ENCODE assay signal across 8 mouse cellular contexts in genomic region chr12:80123227-80123803, GRCm38 (mm10). TPM values are rescaled to one million over a fixed set of nuclear protein-coding genes. Genes with fewer than 3 reads are reported as not detected.
DNase-seq lines count a peak whose midpoint lies in the region; ATAC-seq lines count a peak whose summit lies in the region.

No protein-coding gene starts in this region.

- H3K27ac ChIP-seq in liver, embryonic 13.5 days: peak overlapping the region; percentile 45
- H3K27ac ChIP-seq in stomach, embryonic 15.5 days: peak overlapping the region; percentile 81

- 61% methylated on average over 4 of the region's 4 CpGs for WGBS in liver, embryonic 13.5 days (ENCODE audit: insufficient replicate concordance)
- 20% methylated on average over 4 of the region's 4 CpGs for WGBS in stomach, embryonic 15.5 days

- H3K4me3 ChIP-seq in liver, embryonic 13.5 days (replicated peaks): no peak overlapping the region
- no peak overlapping the region for H3K4me3 ChIP-seq in stomach, embryonic 15.5 days (replicated peaks)

- DNase-seq in cerebellum, postnatal 36 days: no peak
- DNase-seq in retina, postnatal 1 day: peak; percentile 87
- no peak for DNase-seq in retina, embryonic 14.5 days (ENCODE audit: low spot score)
- no peak for DNase-seq in liver, embryonic 13.5 days
- DNase-seq in layer of hippocampus, adult 9-10 months (ENCODE audit: low spot score): no peak
- no peak for DNase-seq in layer of hippocampus, postnatal 14 days (ENCODE audit: low spot score in 2 of 2)

- H3K36me3 ChIP-seq in liver, embryonic 13.5 days: peaks cover 12% of the 10 kb centered on the region; the same call in 1 of the 2 replicates
- H3K36me3 ChIP-seq in stomach, embryonic 15.5 days: peaks cover 11% of the 10 kb centered on the region; the same call in 1 of the 2 replicates

- peaks cover 61% of the 10 kb centered on the region for H3K4me1 ChIP-seq in liver, embryonic 13.5 days (replicated peaks)
- H3K4me1 ChIP-seq in stomach, embryonic 15.5 days: peaks cover 29% of the 10 kb centered on the region

- no peaks in the 10 kb centered on the region for H3K9me3 ChIP-seq in liver, embryonic 13.5 days (replicated peaks)
- no peaks in the 10 kb centered on the region for H3K9me3 ChIP-seq in stomach, embryonic 15.5 days

- H3K9ac ChIP-seq in liver, embryonic 13.5 days: peak overlapping the region; percentile 40; the same call in 1 of the 2 replicates
- H3K9ac ChIP-seq in stomach, embryonic 15.5 days: no peak overlapping the region

- 0 out of 2 replicates have a peak, but pooled peaks have one; percentile 26 for ATAC-seq in cerebellum, adult (ENCODE audit: insufficient number of reproducible peaks, low FRiP score, low TSS enrichment)
- ATAC-seq in liver, embryonic 13.5 days (ENCODE audit: low read depth): peak; percentile 29; the same call in 1 of the 2 replicates
- peak; percentile 72 for ATAC-seq in stomach, embryonic 15.5 days (ENCODE audit: insufficient read depth, low FRiP score, low read depth)

- no peaks in the 10 kb centered on the region for H3K27me3 ChIP-seq in liver, embryonic 13.5 days
- H3K27me3 ChIP-seq in stomach, embryonic 15.5 days (replicated peaks): no peaks in the 10 kb centered on the region

- no peak overlapping the region for H3K4me2 ChIP-seq in liver, embryonic 13.5 days
- H3K4me2 ChIP-seq in stomach, embryonic 15.5 days: peak overlapping the region; percentile 19

RNA-seq across cellular contexts. Expression of gene Zfp36l1, which starts 10.5 kb away (rescaled TPM):
- 18.3 and 20.7 TPM in 2 replicates for polyA plus RNA-seq in liver, embryonic 13.5 days (2015; fragmentation: Nextera tagmentation; extraction: Ambion mirVana)
- 142 and 146 TPM in 2 replicates for polyA plus RNA-seq in stomach, embryonic 15.5 days (2015; fragmentation: Nextera tagmentation; extraction: Ambion mirVana)
- 10 to 100 TPM; 48.3 to 50.3 TPM for total RNA-seq in layer of hippocampus, postnatal 14 days (2021)
